ENCODE assay signal across 8 mouse cellular contexts in genomic region chr9:120210068-120210467, GRCm38 (mm10).
A peak's percentile ranks its signal among the peaks of the same experiment; 100 is the strongest.
DNase-seq lines count a peak whose midpoint lies in the region.

No protein-coding gene starts in this region.

- DNase-seq in adrenal gland, adult 2 months, result peak; percentile 5
- no peak for DNase-seq in adrenal gland, adult 8-10 months
- peak; percentile 59 for DNase-seq in layer of hippocampus, adult 11-12 months (ENCODE audit: low spot score)
- no peak for DNase-seq in layer of hippocampus, adult 9-11 months
- peak; percentile 63 for DNase-seq in ES-CJ7 (ENCODE audit: low read depth, low spot score)
- DNase-seq in induced T-regulatory cell, adult 2 months (ENCODE audit: low read depth), result peak; percentile 44
- DNase-seq in testis, postnatal 10 days (ENCODE audit: low spot score), result peak; percentile 78
- DNase-seq in cerebellum, adult 11 months, result no peak

Comparison
In these comparisons a context has a peak if more than half of its experiments do, and no peak if none do; other contexts are left out.
1. DNase-seq: peak in adrenal gland, adult 2 months (single experiment), layer of hippocampus, adult 11-12 months (single experiment), ES-CJ7 (single experiment), induced T-regulatory cell, adult 2 months (single experiment) and testis, postnatal 10 days (single experiment); none in adrenal gland, adult 8-10 months (single experiment), layer of hippocampus, adult 9-11 months (single experiment) and cerebellum, adult 11 months (single experiment).